Mouse (Mus musculus) ES-Bruce4 (cell line): ENCODE data around the gene Dnajc6. TPM values are rescaled to one million over a fixed set of nuclear protein-coding genes. Genes with fewer than 3 reads are reported as not detected.

Source experiments
- H3K27ac ChIP-seq: 2 replicates; pipeline ENCODE4 v1.5.1; 2012; ENCODE audit warnings: low read length, inconsistent platforms; ENCODE audit not compliant: insufficient read depth
- H3K27me3 ChIP-seq: 2 replicates; pipeline ENCODE4 v1.6.1; 2012; ENCODE audit warnings: mild to moderate bottlenecking, low read length, inconsistent platforms; ENCODE audit not compliant: control insufficient read depth, poor library complexity, insufficient read depth, severe bottlenecking
- H3K36me3 ChIP-seq: 2 replicates; pipeline ENCODE4 v1.6.1; 2012; ENCODE audit warnings: inconsistent platforms, mild to moderate bottlenecking, low read length, moderate library complexity; ENCODE audit not compliant: control insufficient read depth, poor library complexity, insufficient read depth, severe bottlenecking
- H3K4me1 ChIP-seq: one replicate; pipeline ENCODE4 v1.8.1; 2011; ENCODE audit warnings: low read length; ENCODE audit not compliant: control insufficient read depth, insufficient read depth
- H3K4me3 ChIP-seq: 2 replicates; pipeline ENCODE4 v1.5.1; 2011; ENCODE audit warnings: low read depth, mild to moderate bottlenecking, low read length
- H3K9ac ChIP-seq: 2 replicates; pipeline ENCODE4 v1.6.1; 2012; ENCODE audit warnings: low read depth, mild to moderate bottlenecking, inconsistent platforms; ENCODE audit not compliant: poor library complexity, severe bottlenecking
- H3K9me3 ChIP-seq: replicated peaks from 2 replicates; pipeline ENCODE4 v1.6.1; 2012; ENCODE audit warnings: mild to moderate bottlenecking, low read length, inconsistent platforms; ENCODE audit not compliant: control insufficient read depth, poor library complexity, insufficient read depth, severe bottlenecking
- CTCF ChIP-seq: IDR thresholded peaks from one replicate; pipeline ENCODE4 v1.8.1; 2011; ENCODE audit warnings: low read depth, low read length
- EP300 ChIP-seq: IDR thresholded peaks from 2 replicates; pipeline ENCODE4 v1.6.1; 2011; ENCODE audit warnings: low read depth, low read length; ENCODE audit not compliant: insufficient read depth
- POLR2A ChIP-seq: IDR thresholded peaks from one replicate; pipeline ENCODE4 v1.8.1; 2011; ENCODE audit warnings: low read length; ENCODE audit not compliant: insufficient read depth
- polyA plus RNA-seq: library from polyadenylated mRNA; stranded (reverse); fragments of >200 nt; gene quantifications from 2 replicates; pipeline ENCODE4 v1.2.4, GENCODE M21; 2011; ENCODE audit warnings: low read depth; ENCODE audit not compliant: missing spikeins, insufficient read depth, insufficient read length

Dnajc6 gene
- polyA plus RNA-seq, 1 experiment = 15.5 TPM

DNA sequence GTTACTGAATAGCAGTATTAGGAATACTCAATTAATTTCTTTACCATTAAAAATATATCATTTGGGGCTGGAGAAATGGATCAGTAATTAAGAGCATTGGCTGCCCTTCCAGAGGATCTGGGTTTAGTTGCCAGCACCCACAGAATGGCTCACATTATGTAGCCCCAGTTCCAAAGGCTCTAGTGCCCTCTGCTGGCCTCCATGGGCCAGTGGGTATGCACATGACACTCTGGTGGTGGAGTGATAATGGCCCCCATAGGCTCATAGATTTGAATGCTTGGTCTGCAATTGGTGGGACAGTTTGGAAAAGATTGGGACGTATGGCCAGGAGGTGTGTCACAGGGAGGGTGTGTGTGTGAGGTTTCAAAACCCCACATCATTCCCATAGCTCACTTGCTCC lies 95.0 kb downstream of the Dnajc6 start:
- Histone ChIP-seq H3K4me1 (no peaks in the 10 kb centered on the region), H3K27me3 (no peaks in the 10 kb centered on the region), H3K4me3 (no peak overlapping the region), H3K27ac (no peak overlapping the region), H3K9me3 (no peaks in the 10 kb centered on the region), H3K9ac (no peak overlapping the region), H3K36me3 (no peaks in the 10 kb centered on the region)
- TF ChIP-seq CTCF (peak; percentile 38), POLR2A (no peak)

GRCm38 (mm10) chr4:101592466-101592865 lies 96.0 kb downstream of the Dnajc6 start:
- no peaks in the 10 kb centered on the region for H3K4me1 ChIP-seq
- no peaks in the 10 kb centered on the region for H3K27me3 ChIP-seq
- no peaks in the 10 kb centered on the region for H3K9me3 ChIP-seq
- no peak overlapping the region for H3K27ac ChIP-seq
- H3K9ac ChIP-seq = no peak overlapping the region
- no peak for TF ChIP-seq EP300
- no peak for TF ChIP-seq POLR2A
- TF ChIP-seq CTCF = no peak
- H3K4me3 ChIP-seq = no peak overlapping the region
- no peaks in the 10 kb centered on the region for H3K36me3 ChIP-seq

GRCm38 (mm10) chr4:101601758-101602157 lies 105.3 kb downstream of the Dnajc6 start:
- H3K27ac ChIP-seq = no peak overlapping the region
- TF ChIP-seq CTCF (peak; percentile 27), POLR2A (no peak), EP300 (no peak)
- no peaks in the 10 kb centered on the region for H3K4me1 ChIP-seq
- H3K36me3 ChIP-seq = peaks cover 3% of the 10 kb centered on the region; the same call in 1 of the 2 replicates
- no peaks in the 10 kb centered on the region for H3K9me3 ChIP-seq
- H3K4me3 ChIP-seq = no peak overlapping the region
- H3K9ac ChIP-seq = no peak overlapping the region
- no peaks in the 10 kb centered on the region for H3K27me3 ChIP-seq

DNA sequence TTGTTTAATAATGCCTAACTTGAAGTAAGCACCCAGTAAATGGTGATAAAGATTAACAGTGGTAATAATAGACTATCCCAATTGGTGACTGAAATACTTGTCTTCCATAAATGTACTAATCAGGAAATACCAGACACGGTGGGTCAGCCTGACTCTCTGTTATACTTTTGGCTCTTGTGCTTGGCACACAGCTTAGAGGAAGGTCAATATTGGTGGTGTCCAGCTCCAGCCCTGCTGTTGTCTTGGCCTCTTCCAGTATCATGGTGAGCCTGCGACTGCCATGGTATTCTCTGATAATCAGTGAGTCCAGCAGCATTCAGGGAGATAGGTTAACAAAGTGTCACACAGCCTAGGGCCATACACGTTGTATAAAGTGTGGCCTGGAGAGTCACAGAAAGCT lies 107.2 kb downstream of the Dnajc6 start:
- TF ChIP-seq EP300 = no peak
- H3K27ac ChIP-seq = no peak overlapping the region
- no peak overlapping the region for H3K9ac ChIP-seq
- no peaks in the 10 kb centered on the region for H3K4me1 ChIP-seq
- no peak overlapping the region for H3K4me3 ChIP-seq
- no peaks in the 10 kb centered on the region; the same call in 1 of the 2 replicates for H3K36me3 ChIP-seq
- no peaks in the 10 kb centered on the region for H3K9me3 ChIP-seq
- H3K27me3 ChIP-seq = no peaks in the 10 kb centered on the region

GRCm38 (mm10) chr4:101616520-101616919 lies 120.1 kb downstream of the Dnajc6 start:
- TF ChIP-seq CTCF = no peak
- TF ChIP-seq EP300 = no peak
- no peak for TF ChIP-seq POLR2A
- H3K27ac ChIP-seq = no peak overlapping the region
- H3K36me3 ChIP-seq = peaks cover 5% of the 10 kb centered on the region; the same call in 1 of the 2 replicates
- no peak overlapping the region for H3K4me3 ChIP-seq
- H3K27me3 ChIP-seq = no peaks in the 10 kb centered on the region
- H3K9ac ChIP-seq = no peak overlapping the region
- no peaks in the 10 kb centered on the region for H3K9me3 ChIP-seq
- H3K4me1 ChIP-seq = no peaks in the 10 kb centered on the region

- no peak for TF ChIP-seq POLR2A
- TF ChIP-seq CTCF = no peak
- no peak for TF ChIP-seq EP300
- H3K27ac ChIP-seq = no peak overlapping the region
Measured at GRCm38 (mm10) chr4:101617742-101618141, 121.3 kb downstream of the Dnajc6 start.

More at GRCm38 (mm10) chr4:101617742-101618141, 121.3 kb downstream of the Dnajc6 start:
- H3K9ac ChIP-seq = no peak overlapping the region
- H3K36me3 ChIP-seq = peaks cover 5% of the 10 kb centered on the region; the same call in 1 of the 2 replicates
- H3K9me3 ChIP-seq = no peaks in the 10 kb centered on the region
- H3K4me3 ChIP-seq = no peak overlapping the region
- H3K4me1 ChIP-seq = no peaks in the 10 kb centered on the region
- H3K27me3 ChIP-seq = no peaks in the 10 kb centered on the region
